10 mouse cellular contexts compared by ENCODE assay signal in genomic region chr10:27162364-27162763, GRCm38 (mm10).
DNase-seq lines count a peak whose midpoint lies in the region; ATAC-seq and TF ChIP-seq lines count a peak whose summit lies in the region.
"Had no signal": no experiment of that assay in that cellular context is flagged by ENCODE, and none has a peak within 500 bp of the region (broad histone marks: within the 10 kb centered on the region; RNA-seq: fewer than 3 reads in every experiment).

No protein-coding gene starts in this region.

- no peak for TF ChIP-seq EP300 in CH12.LX (IDR thresholded peaks at IDR 0.05; ENCODE audit: low read length)

- peak; percentile 24 for DNase-seq in adrenal gland, postnatal 14 days
- DNase-seq in adrenal gland, adult (ENCODE audit: inconsistent age in 2 of 2, low spot score in 1 of 2): no peak
- DNase-seq in CH12.LX (ENCODE audit: extremely low read depth): peak; percentile 69
- no peak for DNase-seq in spleen, postnatal 36 days (ENCODE audit: low spot score in 2 of 2)
- no peak for DNase-seq in left cerebral cortex, postnatal 14 days (ENCODE audit: low spot score in 2 of 2)
- DNase-seq: liver, embryonic 13.5 days had no signal

- no peak for TF ChIP-seq POLR2A in CH12.LX (IDR thresholded peaks at IDR 0.05; ENCODE audit: low read depth, low read length)

- dilution Hi-C loops in CH12.LX (cut with MboI; ENCODE audit: extremely low pct_ligation_motif_present, extremely low pct_unique_long_range_greater_than_20kb, low sequenced_read_pairs): no loop called here

- in situ Hi-C loops in CH12.LX (cut with MboI; ENCODE audit: low pct_ligation_motif_present, low pct_unique_long_range_greater_than_20kb, low sequenced_read_pairs): no loop called here

- no peaks in the 10 kb centered on the region for H3K4me1 ChIP-seq in hindbrain, embryonic 15.5 days (replicated peaks)
- no peaks in the 10 kb centered on the region for H3K4me1 ChIP-seq in hindbrain, embryonic 16.5 days (ENCODE audit: control insufficient read depth, insufficient read depth, low read depth, low read length)
- H3K4me1 ChIP-seq in CH12.LX (ENCODE audit: control insufficient read depth in 1 of 2, insufficient read depth in 2 of 2): no peaks in the 10 kb centered on the region
- no peaks in the 10 kb centered on the region for H3K4me1 ChIP-seq in forebrain, embryonic 15.5 days
- H3K4me1 ChIP-seq: liver, embryonic 13.5 days; midbrain, embryonic 12.5 days had no signal

- intact Hi-C loops in left cerebral cortex, postnatal 14 days (cut with DNase I): no loop called here

- H3K4me3 ChIP-seq in hindbrain, embryonic 15.5 days: no peak overlapping the region
- H3K4me3 ChIP-seq in hindbrain, embryonic 16.5 days (ENCODE audit: low read length): no peak overlapping the region
- H3K4me3 ChIP-seq in CH12.LX (replicated peaks in 1 of 3; ENCODE audit: low read depth in 2 of 3, low read length in 2 of 3, poor library complexity in 1 of 3): no peak overlapping the region
- H3K4me3 ChIP-seq in forebrain, embryonic 15.5 days: no peak overlapping the region
- H3K4me3 ChIP-seq: liver, embryonic 13.5 days; midbrain, embryonic 12.5 days had no signal

- no peak for TF ChIP-seq RAD21 in CH12.LX (IDR thresholded peaks at IDR 0.05; ENCODE audit: low read depth, low read length)

- 0 out of 2 replicates have a peak, but pooled peaks have one; percentile 42 for ATAC-seq in hindbrain, embryonic 15.5 days (ENCODE audit: low FRiP score, low read depth)
- no peak for ATAC-seq in hindbrain, embryonic 16.5 days
- ATAC-seq in forebrain, embryonic 15.5 days (replicated peaks): 0 out of 2 replicates have a peak, but pooled peaks have one; percentile 38

- no peaks in the 10 kb centered on the region for H3K27me3 ChIP-seq in hindbrain, embryonic 15.5 days
- H3K27me3 ChIP-seq in hindbrain, embryonic 16.5 days (replicated peaks; ENCODE audit: control insufficient read depth, insufficient read depth, low read length): no peaks in the 10 kb centered on the region
- H3K27me3 ChIP-seq in CH12.LX (replicated peaks): no peaks in the 10 kb centered on the region
- no peaks in the 10 kb centered on the region for H3K27me3 ChIP-seq in forebrain, embryonic 15.5 days
- H3K27me3 ChIP-seq: liver, embryonic 13.5 days; midbrain, embryonic 12.5 days had no signal

- H3K4me2 ChIP-seq in hindbrain, embryonic 15.5 days: no peak overlapping the region
- no peak overlapping the region for H3K4me2 ChIP-seq in hindbrain, embryonic 16.5 days (ENCODE audit: low read length)
- H3K4me2 ChIP-seq in CH12.LX (ENCODE audit: insufficient read depth, low read depth, poor library complexity, severe bottlenecking): no peak overlapping the region
- H3K4me2 ChIP-seq in forebrain, embryonic 15.5 days (replicated peaks): no peak overlapping the region
- H3K4me2 ChIP-seq: liver, embryonic 13.5 days; midbrain, embryonic 12.5 days had no signal

- no peaks in the 10 kb centered on the region for H3K79me2 ChIP-seq in CH12.LX (replicated peaks; ENCODE audit: control insufficient read depth, extremely low read depth, insufficient read depth, poor library complexity, severe bottlenecking)

- H3K27ac ChIP-seq in hindbrain, embryonic 15.5 days (replicated peaks): no peak overlapping the region
- no peak overlapping the region for H3K27ac ChIP-seq in hindbrain, embryonic 16.5 days (ENCODE audit: low read depth, low read length)
- no peak overlapping the region for H3K27ac ChIP-seq in CH12.LX (ENCODE audit: insufficient read depth, low read depth)
- no peak overlapping the region for H3K27ac ChIP-seq in forebrain, embryonic 15.5 days (replicated peaks)
- H3K27ac ChIP-seq: liver, embryonic 13.5 days; midbrain, embryonic 12.5 days had no signal

- peak in 1 of 2 experiments; percentile 23; a peak in 1 of 4 replicates for TF ChIP-seq CTCF in CH12.LX (conservative IDR thresholded peaks at IDR 0.05 in 1 of 2, IDR thresholded peaks at IDR 0.05 in 1 of 2; ENCODE audit: low read depth in 2 of 2, low read length in 2 of 2)

- 86% methylated on average over 2 of the region's 2 CpGs for WGBS in hindbrain, embryonic 15.5 days
- 94% methylated on average over 2 of the region's 2 CpGs for WGBS in hindbrain, embryonic 16.5 days
- WGBS in forebrain, embryonic 15.5 days: 89% methylated on average over 2 of the region's 2 CpGs

- H3K9me3 ChIP-seq in hindbrain, embryonic 15.5 days: no peaks in the 10 kb centered on the region
- no peaks in the 10 kb centered on the region for H3K9me3 ChIP-seq in hindbrain, embryonic 16.5 days (ENCODE audit: control insufficient read depth, low read length)
- no peaks in the 10 kb centered on the region for H3K9me3 ChIP-seq in CH12.LX (replicated peaks; ENCODE audit: low read length)
- no peaks in the 10 kb centered on the region for H3K9me3 ChIP-seq in forebrain, embryonic 15.5 days
- H3K9me3 ChIP-seq: liver, embryonic 13.5 days; midbrain, embryonic 12.5 days had no signal

- no peaks in the 10 kb centered on the region for H3K36me3 ChIP-seq in hindbrain, embryonic 15.5 days
- H3K36me3 ChIP-seq in hindbrain, embryonic 16.5 days (ENCODE audit: control insufficient read depth, insufficient read depth, low read length): no peaks in the 10 kb centered on the region
- no peaks in the 10 kb centered on the region for H3K36me3 ChIP-seq in CH12.LX (replicated peaks in 1 of 2; ENCODE audit: control insufficient read depth in 1 of 2, insufficient read depth in 1 of 2, low read length in 1 of 2)
- no peaks in the 10 kb centered on the region for H3K36me3 ChIP-seq in forebrain, embryonic 15.5 days
- H3K36me3 ChIP-seq: liver, embryonic 13.5 days; midbrain, embryonic 12.5 days had no signal

- H3K9ac ChIP-seq in hindbrain, embryonic 15.5 days: no peak overlapping the region
- H3K9ac ChIP-seq in hindbrain, embryonic 16.5 days (ENCODE audit: low read depth, low read length): no peak overlapping the region
- H3K9ac ChIP-seq in CH12.LX (ENCODE audit: insufficient read depth, low read depth): no peak overlapping the region
- H3K9ac ChIP-seq in forebrain, embryonic 15.5 days (replicated peaks): no peak overlapping the region
- H3K9ac ChIP-seq: liver, embryonic 13.5 days; midbrain, embryonic 12.5 days had no signal

TF ChIP-seq in CH12.LX, 34 proteins besides CTCF, POLR2A, EP300 and RAD21:
- no peak for TF ChIP-seq GABPA (IDR thresholded peaks at IDR 0.05; ENCODE audit: insufficient replicate concordance, low read depth, low read length)
- no peak for TF ChIP-seq TBP (conservative IDR thresholded peaks at IDR 0.05; ENCODE audit: low read depth, low read length)
- no peak for TF ChIP-seq E2F4 (IDR thresholded peaks at IDR 0.05; ENCODE audit: insufficient replicate concordance, low read depth, low read length)
- TF ChIP-seq TCF12 (IDR thresholded peaks at IDR 0.05; ENCODE audit: low read depth, low read length): no peak
- TF ChIP-seq SIN3A (IDR thresholded peaks at IDR 0.05; ENCODE audit: low read length): no peak
- TF ChIP-seq USF1 (IDR thresholded peaks at IDR 0.05; ENCODE audit: low read depth, low read length): no peak
- no peak for TF ChIP-seq POLR2AphosphoS2 (IDR thresholded peaks at IDR 0.05; ENCODE audit: low read depth, low read length)
- TF ChIP-seq BHLHE40 (IDR thresholded peaks at IDR 0.05; ENCODE audit: low read depth, low read length): no peak
- no peak for TF ChIP-seq ZC3H11A (IDR thresholded peaks at IDR 0.05; ENCODE audit: low read depth, low read length)
- TF ChIP-seq NELFE (IDR thresholded peaks at IDR 0.05; ENCODE audit: low read depth, low read length): no peak
- TF ChIP-seq ETS1 (conservative IDR thresholded peaks at IDR 0.05; ENCODE audit: low read depth, low read length): no peak
- no peak for TF ChIP-seq JUND (conservative IDR thresholded peaks at IDR 0.05; ENCODE audit: low read depth, low read length)
- no peak for TF ChIP-seq JUN (IDR thresholded peaks at IDR 0.05; ENCODE audit: insufficient read depth, low read depth, low read length)
- TF ChIP-seq ZNF384 (IDR thresholded peaks at IDR 0.05; ENCODE audit: low read depth, low read length): no peak
- TF ChIP-seq SMC3 (IDR thresholded peaks at IDR 0.05; ENCODE audit: low read depth, low read length): no peak
- no peak for TF ChIP-seq KAT2A (IDR thresholded peaks at IDR 0.05; ENCODE audit: insufficient replicate concordance, low read length)
- no peak for TF ChIP-seq MYC (IDR thresholded peaks at IDR 0.05; ENCODE audit: low read depth, low read length)
- no peak for TF ChIP-seq UBTF (IDR thresholded peaks at IDR 0.05; ENCODE audit: low read depth, low read length)
- TF ChIP-seq RCOR1 (conservative IDR thresholded peaks at IDR 0.05; ENCODE audit: low read depth, low read length): no peak

Comparison
In these comparisons a context has a peak if more than half of its experiments do, and no peak if none do; other contexts are left out.
1. DNase-seq: peak in adrenal gland, postnatal 14 days (single experiment) and CH12.LX (single experiment); none in adrenal gland, adult (0 of 2), spleen, postnatal 36 days (0 of 2) and left cerebral cortex, postnatal 14 days (0 of 2).